Mouse (Mus musculus) embryonic facial prominence, embryonic 12.5 days (tissue): ENCODE measurements around the gene Ctsd. TPM values are rescaled to one million over a fixed set of nuclear protein-coding genes. Genes with fewer than 3 reads are reported as not detected.

Source experiments
- ATAC-seq: fragments of 200-750 bp; cut with Nextera tagmentation; 2 replicates; pipeline ENCODE4 v1.8.0; 2017; ENCODE audit not compliant: insufficient number of reproducible peaks, insufficient read depth, low FRiP score, low TSS enrichment
- H3K27ac ChIP-seq: fragments of 300-500 bp; sonication (generic); 2 replicates; pipeline ENCODE4 v1.5.1; 2016; ENCODE audit warnings: mild to moderate bottlenecking
- H3K27me3 ChIP-seq: fragments of 300-500 bp; sonication (generic); 2 replicates; pipeline ENCODE4 v1.6.1; 2016; ENCODE audit warnings: mild to moderate bottlenecking, moderate library complexity
- H3K36me3 ChIP-seq: fragments of 300-500 bp; sonication (generic); 2 replicates; pipeline ENCODE4 v1.6.1; 2016; ENCODE audit warnings: mild to moderate bottlenecking
- H3K4me1 ChIP-seq: fragments of 300-500 bp; sonication (generic); 2 replicates; pipeline ENCODE4 v1.6.1; 2016
- H3K4me2 ChIP-seq: fragments of 300-500 bp; sonication (generic); replicated peaks from 2 replicates; pipeline ENCODE4 v1.6.1; 2016; ENCODE audit warnings: mild to moderate bottlenecking, moderate library complexity
- H3K4me3 ChIP-seq: fragments of 300-500 bp; sonication (generic); 2 replicates; pipeline ENCODE4 v1.5.1; 2016; ENCODE audit warnings: mild to moderate bottlenecking
- H3K9ac ChIP-seq: fragments of 300-500 bp; sonication (generic); 2 replicates; pipeline ENCODE4 v1.6.1; 2016; ENCODE audit warnings: mild to moderate bottlenecking, moderate library complexity
- H3K9me3 ChIP-seq: fragments of 300-500 bp; sonication (generic); 2 replicates; pipeline ENCODE4 v1.6.1; 2016; ENCODE audit warnings: mild to moderate bottlenecking, moderate library complexity
- WGBS: fragments of 180-500 bp; shearing (Covaris S2); methylation state at CpG from one replicate; pipeline ENCODE4 v1.1.7; 2016; 5-methylcytosine and 5-hydroxymethylcytosine counted together
- polyA plus RNA-seq: library from polyadenylated mRNA; unstranded; fragments of >200 nt; fragmentation: Nextera tagmentation; extraction: Ambion mirVana; gene quantifications from 2 replicates; pipeline ENCODE4 v1.2.1, GENCODE M21; 2016

The Ctsd gene
- polyA plus RNA-seq, 1 experiment from 2014 or later = 208 TPM

GRCm38 (mm10) chr7:142398052-142398451 lies 10.2 kb upstream of the Ctsd start:
- Histone ChIP-seq H3K9ac (no peak overlapping the region), H3K4me1 (peaks cover 11% of the 10 kb centered on the region), H3K4me3 (no peak overlapping the region), H3K36me3 (no peaks in the 10 kb centered on the region), H3K9me3 (no peaks in the 10 kb centered on the region), H3K27ac (no peak overlapping the region), H3K27me3 (no peaks in the 10 kb centered on the region), H3K4me2 (no peak overlapping the region)
- ATAC-seq = no peak
- WGBS = 36% methylated on average over 2 of the region's 2 CpGs

GRCm38 (mm10) chr7:142396611-142397010 lies 8.8 kb upstream of the Ctsd start:
- no peaks in the 10 kb centered on the region for H3K27me3 ChIP-seq
- WGBS = 86% methylated on average over 1 of the region's 1 CpGs

GRCm38 (mm10) chr7:142395472-142395871 lies 7.6 kb upstream of the Ctsd start:
- ATAC-seq = no peak
- no peak overlapping the region for H3K4me3 ChIP-seq
- no peak overlapping the region for H3K27ac ChIP-seq
- no peak overlapping the region for H3K4me2 ChIP-seq
- no peaks in the 10 kb centered on the region for H3K9me3 ChIP-seq
- no peaks in the 10 kb centered on the region for H3K27me3 ChIP-seq
- no peaks in the 10 kb centered on the region for H3K36me3 ChIP-seq
- H3K4me1 ChIP-seq = peaks cover 3% of the 10 kb centered on the region; the same call in 1 of the 2 replicates
- H3K9ac ChIP-seq = no peak overlapping the region
- WGBS = 86% methylated on average over 4 of the region's 4 CpGs

More at GRCm38 (mm10) chr7:142396611-142397010, 8.8 kb upstream of the Ctsd start:
- Histone ChIP-seq H3K27ac (no peak overlapping the region), H3K4me3 (no peak overlapping the region), H3K4me2 (no peak overlapping the region), H3K36me3 (no peaks in the 10 kb centered on the region), H3K4me1 (peaks cover 11% of the 10 kb centered on the region), H3K9ac (no peak overlapping the region), H3K9me3 (no peaks in the 10 kb centered on the region)
- ATAC-seq = no peak

GRCm38 (mm10) chr7:142394261-142395190 lies 6.7 kb upstream of the Ctsd start:
- no peaks in the 10 kb centered on the region for H3K9me3 ChIP-seq
- H3K27me3 ChIP-seq = no peaks in the 10 kb centered on the region
- WGBS = 69% methylated on average over 6 of the region's 6 CpGs
- no peaks in the 10 kb centered on the region for H3K4me1 ChIP-seq
- no peak overlapping the region for H3K27ac ChIP-seq
- H3K4me2 ChIP-seq = no peak overlapping the region
- H3K36me3 ChIP-seq = no peaks in the 10 kb centered on the region
- no peak overlapping the region for H3K4me3 ChIP-seq
- H3K9ac ChIP-seq = no peak overlapping the region
- ATAC-seq = no peak

GRCm38 (mm10) chr7:142393191-142393590 lies 5.4 kb upstream of the Ctsd start:
- no peak overlapping the region for H3K27ac ChIP-seq
- H3K27me3 ChIP-seq = no peaks in the 10 kb centered on the region

GRCm38 (mm10) chr7:142391609-142392008 lies 3.8 kb upstream of the Ctsd start:
- Histone ChIP-seq H3K27ac (no peak overlapping the region), H3K4me1 (peaks cover 7% of the 10 kb centered on the region), H3K4me3 (no peak overlapping the region), H3K36me3 (no peaks in the 10 kb centered on the region), H3K9me3 (no peaks in the 10 kb centered on the region), H3K27me3 (no peaks in the 10 kb centered on the region), H3K9ac (no peak overlapping the region), H3K4me2 (no peak overlapping the region)
- no peak for ATAC-seq
- WGBS = 73% methylated on average over 4 of the region's 4 CpGs

More at GRCm38 (mm10) chr7:142393191-142393590, 5.4 kb upstream of the Ctsd start:
- Histone ChIP-seq H3K9me3 (no peaks in the 10 kb centered on the region), H3K4me1 (no peaks in the 10 kb centered on the region), H3K4me2 (no peak overlapping the region), H3K9ac (no peak overlapping the region), H3K36me3 (no peaks in the 10 kb centered on the region), H3K4me3 (no peak overlapping the region)
- WGBS = 24% methylated on average over 4 of the region's 4 CpGs
- ATAC-seq = no peak

- Histone ChIP-seq H3K9me3 (no peaks in the 10 kb centered on the region), H3K36me3 (no peaks in the 10 kb centered on the region), H3K9ac (no peak overlapping the region), H3K27ac (no peak overlapping the region), H3K4me2 (no peak overlapping the region), H3K4me1 (peaks cover 12% of the 10 kb centered on the region), H3K27me3 (no peaks in the 10 kb centered on the region), H3K4me3 (no peak overlapping the region)
- 75% methylated on average over 3 of the region's 3 CpGs for WGBS
- ATAC-seq = no peak
Observed at GRCm38 (mm10) chr7:142391108-142391507, 3.3 kb upstream of the Ctsd start.

GRCm38 (mm10) chr7:142389961-142390650 lies 2.3 kb upstream of the Ctsd start:
- Histone ChIP-seq H3K9ac (no peak overlapping the region), H3K9me3 (no peaks in the 10 kb centered on the region), H3K4me1 (peaks cover 17% of the 10 kb centered on the region), H3K27me3 (no peaks in the 10 kb centered on the region), H3K4me3 (no peak overlapping the region), H3K36me3 (peaks cover 2% of the 10 kb centered on the region; the same call in 1 of the 2 replicates), H3K27ac (no peak overlapping the region), H3K4me2 (no peak overlapping the region)
- no peak for ATAC-seq
- WGBS = 87% methylated on average over 3 of the region's 3 CpGs

GRCm38 (mm10) chr7:142388740-142389139 lies 902 bp upstream of the Ctsd start:
- 95% methylated on average over 2 of the region's 2 CpGs for WGBS
- H3K4me2 ChIP-seq = no peak overlapping the region
- no peaks in the 10 kb centered on the region for H3K27me3 ChIP-seq
- ATAC-seq = no peak
- H3K9ac ChIP-seq = no peak overlapping the region
- H3K9me3 ChIP-seq = no peaks in the 10 kb centered on the region
- 0 out of 2 replicates have a peak overlapping the region, but pooled peaks have one; percentile 18 for H3K27ac ChIP-seq
- H3K4me3 ChIP-seq = no peak overlapping the region
- H3K36me3 ChIP-seq = peaks cover 16% of the 10 kb centered on the region
- peaks cover 17% of the 10 kb centered on the region for H3K4me1 ChIP-seq

- H3K27me3 ChIP-seq = no peaks in the 10 kb centered on the region
- H3K9ac ChIP-seq = no peak overlapping the region
- no peak for ATAC-seq
- no peaks in the 10 kb centered on the region for H3K9me3 ChIP-seq
- H3K4me1 ChIP-seq = peaks cover 17% of the 10 kb centered on the region
- WGBS = 100% methylated on average over 1 of the region's 1 CpGs
- H3K4me2 ChIP-seq = peak overlapping the region; percentile 93
- peak overlapping the region; percentile 18; the same call in 1 of the 2 replicates for H3K27ac ChIP-seq
- H3K4me3 ChIP-seq = peak overlapping the region; percentile 81
- H3K36me3 ChIP-seq = peaks cover 21% of the 10 kb centered on the region
Observed at GRCm38 (mm10) chr7:142388198-142388597, 360 bp upstream of the Ctsd start.

- Histone ChIP-seq H3K4me3 (peak overlapping the region; percentile 81), H3K4me1 (peaks cover 17% of the 10 kb centered on the region), H3K36me3 (peaks cover 36% of the 10 kb centered on the region), H3K27me3 (no peaks in the 10 kb centered on the region), H3K9ac (peak overlapping the region; percentile 74), H3K27ac (no peak overlapping the region), H3K4me2 (peak overlapping the region; percentile 93), H3K9me3 (no peaks in the 10 kb centered on the region)
- 0 out of 2 replicates have a peak, but pooled peaks have one; percentile 5 for ATAC-seq
- 66% methylated on average over 6 of the region's 6 CpGs for WGBS
Observed at GRCm38 (mm10) chr7:142386621-142387201, 1.1 kb downstream of the Ctsd start.
